17 mouse cellular contexts compared by ENCODE assay signal in genomic region chr1:164988191-164988590, GRCm38 (mm10). TPM values are rescaled to one million over a fixed set of nuclear protein-coding genes. Genes with fewer than 3 reads are reported as not detected.
DNase-seq lines count a peak whose midpoint lies in the region; ATAC-seq and TF ChIP-seq lines count a peak whose summit lies in the region.
"Had no signal": no experiment of that assay in that cellular context is flagged by ENCODE, and none has a peak within 500 bp of the region (broad histone marks: within the 10 kb centered on the region; RNA-seq: fewer than 3 reads in every experiment).

No protein-coding gene starts in this region.

- 75% methylated on average over 3 of the region's 3 CpGs for WGBS in stomach, postnatal 0 days

- TF ChIP-seq CTCF in stomach, postnatal 0 days (IDR thresholded peaks at IDR 0.05; ENCODE audit: low read depth), result no peak

- H3K27ac ChIP-seq in stomach, postnatal 0 days (replicated peaks), result no peak overlapping the region
- H3K27ac ChIP-seq: embryonic facial prominence, embryonic 13.5 days; heart, embryonic 13.5 days; liver, embryonic 14.5 days had no signal

- DNase-seq in right cerebral cortex, postnatal 10 days (ENCODE audit: low spot score in 2 of 2), result peak; percentile 36 to 72
- DNase-seq in right cerebral cortex, postnatal 25 days, result no peak
- DNase-seq in layer of hippocampus, adult 11-12 months (ENCODE audit: low spot score), result peak; percentile 65
- peak; percentile 6 for DNase-seq in left cerebral cortex, postnatal 4 days
- DNase-seq in liver, result no peak
- no peak for DNase-seq in kidney, postnatal 36 days
- no peak for DNase-seq in stomach, postnatal 0 days (ENCODE audit: low spot score)
- no peak for DNase-seq in adrenal gland, postnatal 25 days
- DNase-seq: cerebellum, adult 9-11 months; gastrocnemius, adult 2 months; kidney, adult 18-20 months had no signal

- H3K9me3 ChIP-seq in stomach, postnatal 0 days (ENCODE audit: control insufficient read depth, low read length), result no peaks in the 10 kb centered on the region

- no peaks in the 10 kb centered on the region for H3K36me3 ChIP-seq in stomach, postnatal 0 days (ENCODE audit: control insufficient read depth, insufficient read depth, low read length)
- H3K36me3 ChIP-seq: embryonic facial prominence, embryonic 13.5 days; heart, embryonic 13.5 days had no signal

- H3K9ac ChIP-seq in stomach, postnatal 0 days (ENCODE audit: low read length), result no peak overlapping the region
- H3K9ac ChIP-seq: embryonic facial prominence, embryonic 13.5 days; heart, embryonic 13.5 days; liver, embryonic 14.5 days had no signal

- no peak for TF ChIP-seq EP300 in stomach, postnatal 0 days (optimal IDR thresholded peaks at IDR 0.05)

- intact Hi-C loops in left cerebral cortex, postnatal 4 days (cut with DNase I), result no loop called here

- no peaks in the 10 kb centered on the region for H3K4me1 ChIP-seq in stomach, postnatal 0 days (replicated peaks; ENCODE audit: control insufficient read depth, insufficient read depth)
- H3K4me1 ChIP-seq: embryonic facial prominence, embryonic 13.5 days had no signal

- H3K4me2 ChIP-seq in stomach, postnatal 0 days (replicated peaks; ENCODE audit: low read depth), result no peak overlapping the region
- H3K4me2 ChIP-seq: embryonic facial prominence, embryonic 13.5 days; heart, embryonic 13.5 days had no signal

- H3K4me3 ChIP-seq in stomach, postnatal 0 days (ENCODE audit: low read depth, low read length), result no peak overlapping the region
- H3K4me3 ChIP-seq: embryonic facial prominence, embryonic 13.5 days; gastrocnemius, adult 2 months; heart, embryonic 13.5 days had no signal

- ATAC-seq in stomach, postnatal 0 days (ENCODE audit: low FRiP score, low TSS enrichment), result no peak

- no peaks in the 10 kb centered on the region for H3K27me3 ChIP-seq in stomach, postnatal 0 days (ENCODE audit: control insufficient read depth, insufficient read depth, low read length)
- H3K27me3 ChIP-seq: CH12.LX; embryonic facial prominence, embryonic 13.5 days; heart, embryonic 13.5 days had no signal

RNA-seq across cellular contexts. Expression of gene Xcl1, which starts 52.9 kb away (rescaled TPM):
- total RNA-seq in left cerebral cortex, postnatal 4 days (2021), result not detected
- 0.33 TPM in 1 of 2 replicates, not detected in the other for polyA plus RNA-seq in stomach, postnatal 0 days (2015; fragmentation: Nextera tagmentation; extraction: Ambion mirVana)
- total RNA-seq in adrenal gland, postnatal 25 days (2021), result not detected in 2 replicates
- total RNA-seq: gastrocnemius, adult 2 months; left cerebral cortex, adult 18-20 months; neutrophil, adult 5-6 weeks had no signal
- polyA plus RNA-seq: embryonic facial prominence, embryonic 13.5 days; heart, embryonic 13.5 days; liver, embryonic 14.5 days had no signal

Comparison
In these comparisons a context has a peak if more than half of its experiments do, and no peak if none do; other contexts are left out.
1. DNase-seq: peak in right cerebral cortex, postnatal 10 days (2 of 2), layer of hippocampus, adult 11-12 months (single experiment) and left cerebral cortex, postnatal 4 days (single experiment); none in right cerebral cortex, postnatal 25 days (single experiment), liver (single experiment), kidney, postnatal 36 days (0 of 2), stomach, postnatal 0 days (single experiment) and adrenal gland, postnatal 25 days (single experiment).